Mouse (Mus musculus) thymus, postnatal 25 days (tissue): ENCODE data around the gene Gm815.
A peak's percentile ranks its signal among the peaks of the same experiment; 100 is the strongest.

ENCODE experiments used
- DNase-seq: peaks from one replicate; pipeline ENCODE4 v3.0.0; 2022

The Gm815 gene

GRCm38 (mm10) chr19:26885616-26886015 lies at the start of gene Gm815:
Gene Gm815, plus strand, starts transcription at chr19:26885881.
- DNase-seq, result no peak

DNA sequence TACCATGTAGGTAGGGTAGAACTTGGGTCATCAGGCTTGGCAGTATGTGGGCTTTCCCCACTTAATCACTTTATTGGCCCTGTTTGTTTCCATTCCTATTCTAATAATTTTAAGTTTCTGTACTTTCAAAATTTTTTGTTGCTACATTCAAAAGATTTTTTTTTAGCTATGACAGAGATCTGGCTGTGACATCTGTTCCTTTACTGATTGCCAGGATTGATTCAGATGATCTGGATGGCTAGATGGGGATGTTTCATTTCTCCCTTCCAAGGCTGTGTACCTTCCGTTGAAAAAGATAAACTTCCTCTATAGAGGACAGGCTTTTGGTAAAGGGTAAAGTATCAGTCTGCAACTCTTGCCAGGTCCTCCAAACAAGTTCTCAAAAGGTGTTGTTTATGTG lies 48.1 kb upstream of the Gm815 start:
- no peak for DNase-seq

DNA sequence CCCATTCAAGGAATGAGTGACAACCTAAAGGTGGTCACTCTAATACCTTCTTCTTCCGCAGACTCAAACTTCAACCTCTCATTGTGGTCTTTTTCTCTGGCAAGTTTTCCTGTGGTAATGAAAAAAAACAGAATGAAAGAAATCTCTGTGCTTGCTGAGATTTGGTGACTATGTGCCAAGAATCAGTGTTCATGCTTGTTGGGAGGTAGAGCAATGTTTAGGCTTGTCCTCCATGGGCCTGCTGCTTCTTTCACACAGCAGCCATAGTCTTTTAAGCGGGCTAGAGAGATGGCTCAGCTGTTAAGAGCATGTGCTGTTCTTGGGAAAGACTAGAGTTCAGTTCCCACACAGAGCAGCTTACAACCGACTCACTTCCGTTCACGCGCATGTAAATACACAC lies 41.8 kb upstream of the Gm815 start:
- DNase-seq, result no peak

- DNase-seq, result no peak
Observed at GRCm38 (mm10) chr19:26844813-26845212, 40.9 kb upstream of the Gm815 start.

GRCm38 (mm10) chr19:26845276-26846016 lies 40.2 kb upstream of the Gm815 start:
- peak; percentile 87 for DNase-seq

DNA sequence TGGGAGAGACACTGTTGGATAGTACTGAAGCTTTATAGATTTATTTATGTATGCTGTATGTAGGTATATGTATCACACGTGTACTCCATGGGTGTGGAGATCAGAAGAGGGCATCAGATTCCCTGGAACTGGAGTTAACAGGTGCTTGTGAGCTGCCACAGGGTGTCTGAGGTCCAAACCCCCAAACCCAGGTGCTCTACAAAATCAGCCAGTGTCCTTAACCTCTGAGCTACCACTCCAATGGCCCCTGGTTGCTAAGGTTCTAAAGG lies 39.7 kb upstream of the Gm815 start:
- DNase-seq, result no peak

GRCm38 (mm10) chr19:26851017-26851782 lies 34.5 kb upstream of the Gm815 start:
- DNase-seq, result no peak

DNA sequence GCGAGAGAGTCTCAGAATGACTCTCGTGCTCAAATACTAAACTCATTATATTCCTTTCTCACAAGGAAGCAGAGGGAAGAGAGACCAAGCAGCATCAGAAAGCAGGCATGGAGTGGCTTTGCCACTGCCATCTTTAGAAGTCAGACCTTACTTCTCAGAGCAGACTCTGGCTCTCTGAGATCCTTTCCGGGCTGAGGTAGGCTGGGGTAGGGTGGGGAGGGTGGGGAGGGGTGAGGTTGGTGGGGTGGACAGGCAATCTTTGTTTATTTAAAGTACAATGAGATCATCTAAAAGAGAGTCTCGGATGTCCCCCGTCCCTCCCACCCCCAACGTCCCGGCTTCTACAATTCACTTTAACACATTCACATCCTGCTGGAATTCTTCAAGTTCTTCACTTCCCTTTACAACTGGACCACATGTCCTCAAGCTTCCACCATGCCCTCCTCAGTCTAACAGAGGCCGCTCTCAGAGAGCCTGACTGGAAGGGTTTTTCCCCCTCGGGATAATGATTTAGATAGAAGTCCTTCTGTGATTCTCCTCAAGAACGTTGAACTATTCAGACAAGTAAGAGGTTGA lies 33.3 kb upstream of the Gm815 start:
- no peak for DNase-seq

GRCm38 (mm10) chr19:26853701-26854282 lies 31.9 kb upstream of the Gm815 start:
- no peak for DNase-seq

- no peak for DNase-seq
Observed at GRCm38 (mm10) chr19:26854661-26855060, 31.0 kb upstream of the Gm815 start.

DNA sequence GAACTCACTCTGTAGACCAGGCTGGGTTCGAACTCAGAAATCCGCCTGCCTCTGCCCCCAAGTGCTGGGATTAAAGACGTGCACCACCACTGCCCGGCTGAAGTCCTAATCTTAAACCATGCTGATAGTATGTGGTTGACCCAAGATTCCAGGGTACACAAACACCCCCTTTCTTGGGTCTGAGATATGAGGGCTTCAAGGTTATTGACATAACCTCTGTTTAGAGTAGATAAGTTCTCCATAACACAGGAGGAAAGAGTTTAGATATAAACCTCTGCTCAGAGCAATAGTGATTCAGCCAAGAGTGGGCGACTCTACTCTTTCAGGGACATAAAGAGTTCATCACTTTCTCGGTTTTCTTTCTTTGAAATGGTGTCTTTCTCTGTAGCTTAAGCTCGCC lies 30.5 kb upstream of the Gm815 start:
- no peak for DNase-seq

DNA sequence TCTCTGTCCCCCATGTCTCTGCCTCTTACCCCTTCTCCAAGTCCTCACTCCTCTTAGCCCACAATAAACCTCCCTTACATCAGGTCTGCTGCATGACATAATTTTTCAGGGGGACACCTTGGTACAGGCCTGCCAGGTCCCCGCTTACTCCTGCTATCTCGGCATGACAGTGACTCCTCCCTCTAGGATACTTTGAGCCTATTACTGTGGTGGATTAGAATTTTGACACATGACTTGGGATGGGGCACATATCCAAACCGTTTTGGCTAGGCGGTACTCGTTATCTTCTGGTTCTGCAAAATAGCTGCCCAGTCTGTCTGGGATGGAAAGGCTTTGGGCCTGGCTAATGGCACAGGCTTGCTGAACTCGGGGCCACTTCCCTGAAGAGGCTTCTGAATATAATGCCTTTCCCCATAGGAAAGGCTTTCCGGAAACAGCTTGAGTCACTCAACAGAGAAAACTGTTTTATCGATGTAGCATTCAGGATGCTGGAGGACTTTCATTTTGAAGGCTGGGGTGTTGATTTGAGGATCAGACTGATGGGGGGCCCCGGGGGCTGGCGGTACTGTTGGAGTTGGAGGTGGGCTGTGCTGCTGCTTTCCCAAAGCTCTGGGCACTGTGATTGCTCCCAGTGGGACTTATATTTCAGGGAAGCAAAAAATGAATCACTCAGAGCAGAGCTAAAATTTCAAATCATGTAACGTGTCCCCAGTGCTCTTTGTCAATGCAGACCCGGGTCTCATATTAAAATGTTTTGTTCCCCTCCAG lies 27.1 kb upstream of the Gm815 start:
- DNase-seq, result no peak

DNA sequence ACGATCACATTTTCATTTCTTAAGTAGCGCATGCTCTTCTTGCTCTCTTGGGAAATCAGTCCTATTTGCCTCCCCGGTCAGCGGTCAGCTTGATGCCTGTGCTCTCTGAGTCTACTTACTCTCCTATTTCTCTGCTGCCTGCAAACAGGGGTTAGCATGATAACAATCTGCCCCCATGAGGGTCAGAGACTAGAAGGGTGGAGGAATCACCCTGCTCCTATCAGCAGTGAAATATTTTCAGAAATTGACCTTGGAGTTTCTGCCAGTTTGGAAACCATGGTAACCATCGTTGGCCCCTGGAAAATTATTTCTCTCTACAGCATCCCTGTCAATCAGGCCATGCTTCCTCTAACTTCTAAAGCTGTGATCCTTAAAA lies 26.5 kb upstream of the Gm815 start:
- DNase-seq, result no peak

GRCm38 (mm10) chr19:26863662-26864061 lies 22.0 kb upstream of the Gm815 start:
- DNase-seq, result no peak

DNA sequence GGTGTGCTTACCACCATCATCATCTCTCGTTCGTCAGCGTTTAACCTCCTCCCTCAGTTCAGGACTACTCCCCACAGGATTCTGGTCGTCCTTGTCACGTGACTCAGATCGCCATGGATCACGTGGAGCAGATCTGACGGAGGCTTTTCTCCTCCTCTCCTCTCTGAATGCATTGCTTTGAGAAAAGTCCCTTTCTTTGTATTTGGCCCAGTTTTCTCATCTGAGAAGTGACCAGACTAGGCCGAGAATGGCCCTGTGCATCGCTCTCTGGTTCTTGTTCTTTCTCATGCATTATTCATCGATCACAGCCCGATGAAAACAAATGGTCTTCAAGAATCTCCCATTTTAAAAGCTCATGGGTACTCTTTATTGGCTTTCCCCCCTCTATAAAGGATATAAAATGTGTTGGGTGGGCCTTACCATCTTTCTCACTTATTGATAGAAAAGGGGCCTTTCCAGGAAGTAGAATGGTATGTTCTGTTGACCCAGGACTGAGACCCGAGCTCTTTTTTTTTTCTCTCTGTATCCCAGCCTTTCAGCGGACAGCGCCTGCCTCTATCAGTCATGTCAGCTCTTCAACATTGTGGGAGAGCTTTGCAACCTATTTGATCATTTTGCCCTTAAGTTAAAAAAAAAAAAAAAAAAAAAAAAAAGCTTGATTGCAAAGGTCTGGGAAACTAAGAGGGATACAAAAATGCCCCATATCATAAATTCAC lies 20.5 kb upstream of the Gm815 start:
- DNase-seq, result no peak

DNA sequence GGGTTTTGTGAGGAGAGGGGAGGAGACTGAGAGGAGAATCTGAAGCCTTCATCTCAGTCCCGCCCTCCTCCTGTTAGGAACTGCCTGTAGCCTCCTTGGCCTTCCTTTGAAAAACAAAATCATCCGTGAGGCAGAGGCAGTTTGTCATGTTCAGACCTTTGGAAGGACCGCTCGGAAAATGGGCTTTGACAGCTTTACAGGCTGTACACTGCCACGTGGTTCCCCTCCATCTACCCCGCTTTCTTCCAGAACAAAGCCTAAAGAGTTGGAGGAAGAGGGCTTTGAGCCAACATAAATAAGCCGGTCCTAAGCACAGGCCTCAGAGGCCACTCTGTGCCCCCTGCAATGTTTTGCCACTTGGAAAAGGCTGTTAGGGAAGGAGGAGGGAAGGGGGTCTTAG lies 19.9 kb upstream of the Gm815 start:
- DNase-seq, result no peak

GRCm38 (mm10) chr19:26869591-26869990 lies 16.1 kb upstream of the Gm815 start:
- no peak for DNase-seq

- no peak for DNase-seq
Observed at GRCm38 (mm10) chr19:26870280-26870679, 15.4 kb upstream of the Gm815 start.

DNA sequence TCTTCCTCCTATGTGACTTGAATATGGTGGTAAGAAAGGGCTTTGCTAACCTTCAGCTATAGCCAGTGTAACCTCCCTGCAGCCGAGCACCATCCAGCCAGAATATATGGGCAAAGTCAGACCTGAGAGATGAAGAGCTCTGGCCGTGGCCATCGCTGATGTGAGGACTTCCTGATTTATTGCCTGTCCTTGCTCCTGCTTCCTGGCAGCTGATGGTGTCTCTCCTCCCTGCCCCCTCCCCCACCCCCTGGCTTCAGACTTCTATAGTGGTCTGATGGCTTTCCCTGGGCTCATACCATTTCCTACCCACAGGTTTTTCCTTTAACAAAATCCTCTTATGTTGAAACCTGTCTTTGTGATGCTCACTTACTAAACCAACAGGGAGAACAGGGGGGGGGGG lies 14.6 kb upstream of the Gm815 start:
- DNase-seq, result no peak

GRCm38 (mm10) chr19:26872886-26873285 lies 12.8 kb upstream of the Gm815 start:
- no peak for DNase-seq

GRCm38 (mm10) chr19:26875601-26876000 lies 10.1 kb upstream of the Gm815 start:
- no peak for DNase-seq

- no peak for DNase-seq
Observed at GRCm38 (mm10) chr19:26877180-26877775, 8.4 kb upstream of the Gm815 start.
